Mouse (Mus musculus): ENCODE data around the gene Cacng8. TPM values are rescaled to one million over a fixed set of nuclear protein-coding genes. Genes with fewer than 3 reads are reported as not detected.

Cacng8 gene
- total RNA-seq (2014; fragmentation: Nextera tagmentation) (1.9 TPM in 1 of 2 replicates, not detected in the other), total RNA-seq (2017) (not detected in 2 replicates)

- ATAC-seq (replicated peaks; ENCODE audit: poor library complexity, severe bottlenecking), result no peak
Measured at GRCm38 (mm10) chr7:3390413-3391080, at the start of gene Cacng8. Cacng8 (plus strand) TSS chr7:3390683.

DNA sequence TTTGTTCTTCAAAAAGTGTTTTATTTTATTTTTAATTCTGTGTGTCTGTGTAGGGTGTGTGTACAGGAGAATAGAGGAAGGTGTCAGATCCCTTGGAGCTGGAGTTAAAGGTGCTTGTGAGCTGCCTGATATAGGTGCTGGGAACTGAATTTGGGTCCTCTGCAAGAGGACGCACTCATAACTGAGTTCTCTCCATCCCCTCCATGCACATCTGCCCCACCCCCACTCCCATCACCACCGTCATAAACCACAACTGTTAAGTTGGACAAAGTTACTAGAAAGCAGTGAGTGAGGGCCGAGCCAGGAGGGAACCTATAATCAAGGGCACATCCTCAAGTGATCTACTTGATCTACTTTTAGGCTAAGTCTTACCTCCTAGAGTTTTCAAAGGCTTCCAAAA lies 46.6 kb upstream of the Cacng8 start:
- ATAC-seq (replicated peaks; ENCODE audit: poor library complexity, severe bottlenecking), result no peak

DNA sequence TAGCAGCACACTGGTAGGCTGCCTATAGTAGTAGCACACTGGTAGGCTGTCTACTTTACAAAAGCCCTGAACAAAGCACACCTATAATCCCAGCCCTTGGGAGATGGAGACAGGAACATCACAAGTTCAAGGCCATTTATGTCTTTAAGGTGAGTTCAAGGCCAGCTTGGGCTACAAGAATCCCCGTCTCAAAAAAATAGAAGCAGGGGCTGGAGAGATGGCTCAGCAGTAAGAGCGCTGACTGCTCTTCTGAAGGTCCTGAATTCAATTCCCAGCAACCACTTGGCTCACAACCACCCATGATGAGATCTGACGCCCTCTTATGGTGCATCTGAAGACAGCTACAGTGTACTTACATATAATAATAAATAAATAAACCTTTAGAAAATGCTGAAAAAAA lies 45.2 kb upstream of the Cacng8 start:
- ATAC-seq (replicated peaks; ENCODE audit: poor library complexity, severe bottlenecking), result no peak

- ATAC-seq (replicated peaks; ENCODE audit: poor library complexity, severe bottlenecking), result no peak
Measured at GRCm38 (mm10) chr7:3347366-3348287, 42.9 kb upstream of the Cacng8 start.

- ATAC-seq (replicated peaks; ENCODE audit: poor library complexity, severe bottlenecking), result no peak
Measured at GRCm38 (mm10) chr7:3348326-3348725, 42.2 kb upstream of the Cacng8 start.

- ATAC-seq (replicated peaks; ENCODE audit: poor library complexity, severe bottlenecking), result no peak
Measured at GRCm38 (mm10) chr7:3349775-3350174, 40.7 kb upstream of the Cacng8 start.

DNA sequence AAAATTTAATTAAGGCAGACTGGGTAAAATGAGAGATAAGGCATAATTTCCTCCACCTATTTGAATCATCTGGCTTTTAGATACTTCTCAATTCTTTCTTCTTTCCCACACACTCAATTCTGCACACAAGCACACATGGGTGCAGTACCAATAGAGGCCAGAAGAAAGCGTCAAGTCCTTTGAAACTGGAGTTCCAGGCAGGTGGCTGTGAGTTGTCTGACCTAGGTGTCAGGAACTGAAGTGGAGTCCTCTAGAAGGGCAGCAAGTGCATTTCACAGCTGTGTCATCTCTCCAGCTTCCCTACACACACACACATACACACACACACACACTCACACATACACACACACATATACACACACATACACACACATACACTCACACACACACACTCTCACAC lies 38.9 kb upstream of the Cacng8 start:
- no peak for ATAC-seq (replicated peaks; ENCODE audit: poor library complexity, severe bottlenecking)

- no peak for ATAC-seq (replicated peaks; ENCODE audit: poor library complexity, severe bottlenecking)
Measured at GRCm38 (mm10) chr7:3354850-3355249, 35.6 kb upstream of the Cacng8 start.

DNA sequence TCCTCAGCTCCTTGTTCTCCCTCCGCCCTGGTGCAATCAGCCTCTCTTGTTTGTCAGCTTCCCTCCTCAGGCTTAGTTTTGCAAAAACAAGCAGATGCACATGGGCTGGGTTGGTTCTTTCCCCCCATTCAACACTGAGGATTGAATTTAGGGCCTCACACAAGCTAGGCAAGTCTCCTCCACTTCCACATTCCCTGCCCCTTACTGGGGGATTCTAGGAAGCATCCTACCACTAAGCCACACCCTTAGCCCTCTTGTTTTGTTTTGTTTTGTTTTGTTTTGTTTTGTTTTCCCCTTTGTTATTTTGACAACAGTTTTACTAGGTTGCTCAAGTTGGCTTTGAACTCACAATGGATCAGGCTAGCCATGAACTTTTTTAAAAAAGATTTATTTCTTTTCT lies 29.8 kb upstream of the Cacng8 start:
- ATAC-seq (replicated peaks; ENCODE audit: poor library complexity, severe bottlenecking), result no peak

- peak; percentile 85 for ATAC-seq (replicated peaks; ENCODE audit: poor library complexity, severe bottlenecking)
Measured at GRCm38 (mm10) chr7:3365547-3366279, 24.8 kb upstream of the Cacng8 start.

DNA sequence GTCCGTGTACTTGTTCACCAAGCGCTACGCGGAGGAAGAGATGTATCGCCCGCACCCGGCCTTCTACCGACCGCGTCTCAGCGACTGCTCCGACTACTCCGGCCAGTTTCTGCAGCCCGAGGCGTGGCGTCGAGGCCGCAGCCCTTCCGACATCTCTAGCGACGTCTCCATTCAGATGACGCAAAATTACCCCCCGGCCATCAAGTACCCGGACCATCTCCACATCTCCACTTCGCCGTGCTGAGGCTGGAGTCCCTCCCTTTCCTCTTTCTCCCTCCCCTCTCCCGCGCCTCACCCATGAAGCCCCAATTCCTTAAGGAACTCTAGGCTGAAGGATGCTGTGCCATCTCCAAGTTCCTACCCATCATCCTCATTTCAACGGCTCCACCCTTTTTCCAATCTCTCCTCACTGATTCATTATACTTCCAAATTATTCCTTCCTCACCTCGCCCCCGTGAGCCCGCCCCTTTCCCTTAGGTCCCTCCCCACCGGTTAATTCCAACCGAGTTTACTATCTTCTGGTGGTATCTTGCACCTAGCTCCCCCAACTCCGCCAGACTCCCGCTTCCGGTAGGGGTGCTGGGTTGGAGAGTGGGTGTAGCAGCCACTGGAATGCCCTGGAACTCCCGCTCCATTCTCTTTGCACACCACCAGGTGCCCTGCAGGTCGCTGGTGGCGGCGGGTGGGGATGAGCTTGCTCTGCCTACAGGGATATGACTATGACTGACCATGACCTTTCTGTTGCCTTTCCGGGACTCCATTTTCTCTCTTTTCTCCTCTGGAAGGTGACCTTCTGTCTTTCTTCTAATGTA lies 23.6 kb upstream of the Cacng8 start:
- ATAC-seq (replicated peaks; ENCODE audit: poor library complexity, severe bottlenecking), result peak; percentile 41

- ATAC-seq (replicated peaks; ENCODE audit: poor library complexity, severe bottlenecking), result no peak
Measured at GRCm38 (mm10) chr7:3367569-3367968, 22.9 kb upstream of the Cacng8 start.

DNA sequence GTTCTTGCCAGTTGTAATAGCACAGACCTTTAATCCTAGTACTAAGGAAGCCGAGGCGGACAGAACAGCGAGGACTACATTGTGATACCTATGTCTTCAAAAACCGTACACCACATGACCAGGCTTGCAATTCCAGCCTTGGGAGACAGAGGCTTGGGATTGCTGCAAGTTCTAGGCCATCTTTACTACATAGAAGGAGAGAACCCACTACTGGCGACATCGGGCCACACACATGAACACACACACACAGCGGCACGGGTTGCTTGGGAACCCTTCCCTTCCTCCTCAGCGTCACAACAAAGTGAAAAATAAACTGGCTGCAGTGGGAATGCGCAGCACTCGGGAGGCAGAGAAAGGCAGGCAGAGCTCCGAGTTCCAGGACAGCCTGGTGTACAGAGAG lies 22.2 kb upstream of the Cacng8 start:
- ATAC-seq (replicated peaks; ENCODE audit: poor library complexity, severe bottlenecking), result no peak

GRCm38 (mm10) chr7:3369189-3369588 lies 21.3 kb upstream of the Cacng8 start:
- no peak for ATAC-seq (replicated peaks; ENCODE audit: poor library complexity, severe bottlenecking)

GRCm38 (mm10) chr7:3370407-3370806 lies 20.1 kb upstream of the Cacng8 start:
- no peak for ATAC-seq (replicated peaks; ENCODE audit: poor library complexity, severe bottlenecking)

- no peak for ATAC-seq (replicated peaks; ENCODE audit: poor library complexity, severe bottlenecking)
Measured at GRCm38 (mm10) chr7:3372376-3372775, 18.1 kb upstream of the Cacng8 start.

DNA sequence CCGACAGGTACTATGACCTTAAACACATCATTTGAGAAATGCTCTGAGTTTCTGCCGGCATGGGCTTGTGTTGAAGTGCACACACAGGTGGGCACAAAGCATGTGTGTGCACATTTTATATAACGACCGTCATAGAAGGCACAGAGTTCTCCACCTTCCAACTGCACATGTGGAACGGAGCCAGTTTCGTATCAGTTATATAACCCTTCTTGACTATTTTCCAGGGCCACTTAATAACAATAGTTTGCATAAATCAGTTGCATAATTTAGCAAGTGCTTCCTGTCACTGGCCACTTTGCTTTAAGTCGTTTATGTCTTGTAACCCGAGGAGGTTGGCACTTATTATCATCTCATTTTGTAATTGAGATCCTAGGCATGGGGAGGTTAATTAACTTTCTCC lies 16.7 kb upstream of the Cacng8 start:
- 0 out of 2 replicates have a peak, but pooled peaks have one; percentile 14 for ATAC-seq (replicated peaks; ENCODE audit: poor library complexity, severe bottlenecking)

GRCm38 (mm10) chr7:3376831-3377230 lies 13.7 kb upstream of the Cacng8 start:
- ATAC-seq (replicated peaks; ENCODE audit: poor library complexity, severe bottlenecking), result peak; percentile 83

- no peak for ATAC-seq (replicated peaks; ENCODE audit: poor library complexity, severe bottlenecking)
Measured at GRCm38 (mm10) chr7:3382123-3382522, 8.4 kb upstream of the Cacng8 start.

DNA sequence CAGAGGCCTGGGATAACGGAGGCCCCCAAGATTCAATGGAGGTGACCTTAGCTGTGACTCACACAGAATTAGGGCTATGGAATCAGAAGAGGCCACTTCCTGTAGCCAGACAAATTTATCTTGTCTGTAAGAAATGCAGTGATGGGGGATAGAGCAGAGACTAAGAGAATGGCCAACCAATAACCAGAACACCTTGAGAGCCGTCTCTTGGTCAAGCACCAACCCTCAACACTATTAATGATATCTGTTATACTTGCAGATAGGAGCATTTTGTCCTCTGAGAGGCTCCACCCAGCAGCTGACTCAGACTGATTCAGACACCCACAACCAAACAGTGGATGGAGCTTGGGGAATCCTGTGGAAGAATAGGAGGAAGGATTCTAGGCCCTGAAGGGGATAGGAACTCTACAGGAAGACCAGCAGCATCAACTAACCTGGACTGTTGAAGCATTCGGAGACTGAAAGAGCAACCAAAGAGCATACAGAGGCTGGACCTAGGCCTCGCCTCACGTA lies 5.6 kb upstream of the Cacng8 start:
- no peak for ATAC-seq (replicated peaks; ENCODE audit: poor library complexity, severe bottlenecking)
